Mouse (Mus musculus): ENCODE results near the gene Pde4dip. TPM values are rescaled to one million over a fixed set of nuclear protein-coding genes. Genes with fewer than 3 reads are reported as not detected.
A peak's percentile ranks its signal among the peaks of the same experiment; 100 is the strongest.

Gene Pde4dip
- polyA plus RNA-seq, 1 experiment = 54.7 TPM

DNA sequence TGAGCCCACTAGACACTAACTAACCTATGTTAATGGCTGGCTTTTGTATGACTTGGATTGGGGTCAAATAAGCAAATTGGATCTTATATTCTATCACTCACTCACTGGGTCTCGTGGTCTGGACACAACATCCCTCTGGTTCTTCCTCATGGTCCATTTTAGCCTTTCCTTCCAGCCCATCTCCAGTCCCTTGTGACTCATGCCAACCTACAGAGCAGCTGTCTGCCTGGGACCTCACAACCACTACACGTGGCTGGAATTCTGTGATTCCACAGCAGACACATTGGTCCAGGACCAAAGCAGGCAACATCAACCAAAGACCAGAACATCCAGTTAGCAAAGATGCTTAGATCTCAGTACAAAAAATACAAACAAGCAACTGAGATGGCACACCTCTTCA lies 36.7 kb upstream of the Pde4dip start:
- Histone ChIP-seq H3K4me1 (ENCODE audit: control insufficient read depth, insufficient read depth, insufficient read length, low read length) (no peaks in the 10 kb centered on the region), H3K4me3 (ENCODE audit: insufficient read depth, low read depth, low read length) (no peak overlapping the region), H3K27ac (replicated peaks; ENCODE audit: low read depth, low read length) (no peak overlapping the region)

DNA sequence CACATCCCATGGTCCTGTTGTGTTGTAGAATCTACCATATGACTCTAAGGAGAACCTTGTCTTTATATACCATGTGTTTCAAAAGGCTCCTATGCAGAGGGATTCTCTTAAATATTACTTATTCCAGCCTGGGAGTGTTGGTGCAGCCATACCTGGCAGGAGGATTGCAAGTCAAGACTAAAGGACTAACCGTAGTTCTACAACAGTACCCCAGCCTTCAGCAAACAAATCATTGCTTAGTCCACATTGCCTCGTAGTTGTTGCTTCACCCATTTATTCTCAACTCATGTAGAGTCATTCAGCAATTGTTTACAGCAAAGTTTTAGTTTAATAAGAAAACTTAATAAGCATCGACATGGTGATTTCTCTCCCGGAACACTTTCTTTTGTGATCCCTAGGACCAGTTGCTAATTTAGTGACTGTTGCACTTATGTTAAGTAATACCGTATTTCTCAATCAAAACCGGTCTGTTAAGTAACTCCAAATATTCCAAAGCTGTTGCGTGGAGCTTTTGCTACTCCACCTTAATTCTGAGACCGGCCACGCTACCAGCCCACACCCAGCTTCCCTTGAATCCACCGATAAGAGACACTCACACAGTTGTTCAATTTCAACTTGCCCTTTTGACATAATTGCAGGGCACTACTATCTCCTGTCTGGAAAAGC lies 30.5 kb upstream of the Pde4dip start:
- no peak overlapping the region; the same call in 1 of the 2 replicates for H3K27ac ChIP-seq (replicated peaks; ENCODE audit: low read depth, low read length)
- no peak overlapping the region for H3K4me3 ChIP-seq (ENCODE audit: insufficient read depth, low read depth, low read length)
- no peaks in the 10 kb centered on the region for H3K4me1 ChIP-seq (ENCODE audit: control insufficient read depth, insufficient read depth, insufficient read length, low read length)

DNA sequence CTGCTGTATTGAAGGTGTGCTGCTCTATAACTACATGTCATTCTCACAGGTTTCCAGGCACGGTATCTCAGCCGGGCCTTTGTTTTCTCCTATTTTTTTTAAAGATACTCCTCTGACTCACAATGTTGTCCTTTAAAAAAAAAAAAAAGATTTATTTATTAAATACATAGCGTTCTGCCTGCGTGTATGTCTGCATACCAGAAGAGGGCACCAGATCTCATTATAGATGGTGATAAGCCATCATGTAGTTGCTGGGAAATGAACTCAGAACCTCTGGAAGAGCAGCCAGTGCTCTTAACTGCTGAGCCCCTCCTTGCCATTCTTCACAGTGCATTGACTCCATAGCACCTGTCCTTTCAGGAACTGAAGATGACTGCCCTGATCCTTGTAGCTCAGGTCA lies 26.6 kb upstream of the Pde4dip start:
- H3K4me3 ChIP-seq (ENCODE audit: insufficient read depth, low read depth, low read length) = no peak overlapping the region
- H3K4me1 ChIP-seq (ENCODE audit: control insufficient read depth, insufficient read depth, insufficient read length, low read length) = no peaks in the 10 kb centered on the region

DNA sequence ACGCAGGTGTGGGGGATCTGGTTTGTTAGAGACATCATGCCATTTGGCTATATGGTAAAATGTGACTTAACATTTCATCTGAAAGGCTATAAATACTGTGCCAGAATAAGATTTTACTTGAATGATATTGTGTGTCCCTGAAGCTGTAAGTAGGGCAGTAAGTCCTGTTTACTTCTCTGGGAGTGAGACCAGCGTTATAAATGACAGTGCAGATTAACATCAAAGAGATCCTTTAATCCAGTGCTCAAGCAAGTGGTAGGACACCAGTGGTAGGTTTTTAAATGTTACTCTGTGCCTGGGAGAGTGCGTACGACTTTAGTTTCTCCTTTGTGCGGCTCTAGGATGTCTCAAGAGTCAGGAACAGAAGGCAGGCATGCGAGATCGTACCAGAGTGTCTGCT lies 22.6 kb upstream of the Pde4dip start:
- no peak overlapping the region for H3K4me3 ChIP-seq (ENCODE audit: insufficient read depth, low read depth, low read length)
- H3K4me1 ChIP-seq (ENCODE audit: control insufficient read depth, insufficient read depth, insufficient read length, low read length) = no peaks in the 10 kb centered on the region
- no peak overlapping the region for H3K27ac ChIP-seq (replicated peaks; ENCODE audit: low read depth, low read length)

More for the DNA sequence above, 26.6 kb upstream of the Pde4dip start:
- H3K27ac ChIP-seq (replicated peaks; ENCODE audit: low read depth, low read length) = no peak overlapping the region

DNA sequence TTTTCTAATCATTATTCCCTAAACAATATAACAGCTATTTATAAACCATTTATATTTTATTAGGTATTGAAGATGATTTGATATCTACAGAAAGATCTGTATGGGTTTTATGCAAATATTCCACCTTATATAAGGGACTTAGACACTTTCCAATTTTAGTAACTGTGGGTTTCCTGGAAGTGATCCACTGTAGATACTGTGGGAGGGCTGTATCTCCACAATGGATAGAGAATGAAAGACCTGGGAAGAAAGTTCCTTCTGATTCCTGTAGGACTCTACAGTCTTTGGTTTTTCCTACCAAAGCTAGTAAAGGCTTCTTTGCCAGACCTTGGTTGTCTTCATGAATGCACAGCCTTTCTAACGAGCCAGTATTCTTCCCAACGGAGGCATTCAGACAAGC lies 21.2 kb upstream of the Pde4dip start:
- no peak overlapping the region for H3K4me3 ChIP-seq (ENCODE audit: insufficient read depth, low read depth, low read length)

DNA sequence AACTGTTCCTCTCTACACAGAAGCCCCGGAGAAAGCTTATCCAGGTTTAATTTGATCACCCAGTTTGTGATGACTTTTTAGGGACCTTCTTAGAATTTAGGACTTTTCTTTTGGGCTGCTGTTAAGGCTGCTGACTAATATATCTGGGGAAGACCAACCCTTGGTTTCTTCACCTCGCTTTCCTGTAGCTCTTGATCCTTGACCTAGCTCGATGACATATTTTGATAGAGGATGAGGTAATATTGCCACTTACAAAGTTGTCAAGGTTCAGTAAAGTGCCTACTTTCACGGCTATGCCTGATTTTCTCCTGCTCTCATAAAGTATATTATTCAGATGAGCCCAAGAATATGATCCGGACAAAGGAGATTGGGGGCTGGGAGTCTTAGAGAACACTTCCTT lies 13.1 kb upstream of the Pde4dip start:
- Histone ChIP-seq H3K27ac (replicated peaks; ENCODE audit: low read depth, low read length) (peak overlapping the region; percentile 82), H3K4me1 (ENCODE audit: control insufficient read depth, insufficient read depth, insufficient read length, low read length) (peaks cover 11% of the 10 kb centered on the region), H3K4me3 (ENCODE audit: insufficient read depth, low read depth, low read length) (peak overlapping the region; percentile 96)

More for the DNA sequence above, 21.2 kb upstream of the Pde4dip start:
- Histone ChIP-seq H3K27ac (replicated peaks; ENCODE audit: low read depth, low read length) (no peak overlapping the region), H3K4me1 (ENCODE audit: control insufficient read depth, insufficient read depth, insufficient read length, low read length) (no peaks in the 10 kb centered on the region)

DNA sequence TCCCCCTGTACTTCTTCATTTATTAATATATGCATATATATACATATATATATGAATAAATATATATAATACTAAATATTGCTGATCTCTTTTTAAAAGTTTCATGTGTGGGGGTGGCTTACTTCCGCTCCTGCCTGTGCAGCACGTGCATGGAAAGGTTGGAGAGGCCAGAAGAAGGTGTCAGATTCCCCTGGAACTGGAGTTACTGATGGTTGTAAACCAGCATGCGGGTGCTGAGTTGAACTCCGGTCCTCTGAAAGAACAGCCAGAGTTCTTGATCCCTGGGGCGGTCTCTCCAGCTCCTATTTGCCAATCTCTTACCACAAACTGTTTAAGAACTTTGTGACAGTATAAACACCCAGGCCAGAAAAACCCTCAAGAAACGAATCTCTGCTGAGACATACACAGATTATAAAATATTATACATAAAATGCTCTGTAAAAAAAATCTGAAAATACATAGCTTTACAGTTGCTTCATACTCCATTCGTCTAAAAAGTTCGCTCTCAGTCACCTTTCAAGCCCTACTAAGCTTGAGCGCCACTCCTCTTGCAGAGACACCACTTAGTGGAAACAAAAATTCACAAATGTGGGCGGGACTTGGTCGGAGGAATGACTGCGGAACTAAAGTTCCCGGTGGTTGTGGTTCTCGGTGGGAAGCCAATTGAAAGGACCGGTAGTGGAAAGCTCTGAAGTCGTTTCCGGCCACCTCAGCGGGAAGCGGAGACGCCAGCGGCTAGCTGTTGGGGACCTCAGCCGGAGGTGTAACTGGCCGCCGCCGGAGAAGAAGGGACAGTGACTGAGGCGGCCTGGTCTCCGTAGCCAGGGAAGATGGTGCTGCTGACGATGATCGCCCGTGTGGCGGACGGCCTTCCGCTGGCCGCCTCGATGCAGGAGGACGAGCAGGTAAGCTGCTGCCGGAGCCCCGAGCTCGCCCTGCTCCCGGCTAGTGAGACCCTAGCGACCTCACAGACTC lies 12.3 kb upstream of the Pde4dip start, which contains the start of gene Sec22b:
TSS of gene Sec22b (plus strand) at position 675 of the 975 bp plus-strand sequence.
- H3K4me1 ChIP-seq (ENCODE audit: control insufficient read depth, insufficient read depth, insufficient read length, low read length) = peaks cover 11% of the 10 kb centered on the region
- peak within 1 kb of the TSS; percentile 96 for H3K4me3 ChIP-seq (ENCODE audit: insufficient read depth, low read depth, low read length)

DNA sequence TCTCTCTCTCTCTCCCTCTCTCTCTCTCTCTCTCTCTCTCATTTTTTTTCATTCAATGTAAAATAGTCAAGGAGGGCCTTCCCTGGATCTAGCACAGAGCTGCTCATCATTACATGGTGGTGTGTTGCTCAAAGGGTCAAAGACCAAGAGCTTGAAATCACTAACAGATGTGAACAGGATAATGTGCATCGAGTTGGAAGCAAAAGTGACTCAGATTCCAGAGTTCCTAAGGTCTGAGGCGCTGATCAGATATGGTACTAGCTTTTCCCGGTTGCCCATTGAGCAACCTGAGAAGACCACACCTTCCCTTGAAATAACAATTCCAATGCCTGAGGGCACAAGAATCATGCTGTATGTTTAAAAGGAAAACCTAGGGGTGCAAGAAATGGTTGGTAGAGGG lies 9.9 kb upstream of the Pde4dip start:
- peaks cover 9% of the 10 kb centered on the region for H3K4me1 ChIP-seq (ENCODE audit: control insufficient read depth, insufficient read depth, insufficient read length, low read length)
- no peak overlapping the region for H3K4me3 ChIP-seq (ENCODE audit: insufficient read depth, low read depth, low read length)
- H3K27ac ChIP-seq (replicated peaks; ENCODE audit: low read depth, low read length) = no peak overlapping the region

More for the DNA sequence above, 12.3 kb upstream of the Pde4dip start, which contains the start of gene Sec22b:
- H3K27ac ChIP-seq (replicated peaks; ENCODE audit: low read depth, low read length) = peak within 1 kb of the TSS; percentile 82

DNA sequence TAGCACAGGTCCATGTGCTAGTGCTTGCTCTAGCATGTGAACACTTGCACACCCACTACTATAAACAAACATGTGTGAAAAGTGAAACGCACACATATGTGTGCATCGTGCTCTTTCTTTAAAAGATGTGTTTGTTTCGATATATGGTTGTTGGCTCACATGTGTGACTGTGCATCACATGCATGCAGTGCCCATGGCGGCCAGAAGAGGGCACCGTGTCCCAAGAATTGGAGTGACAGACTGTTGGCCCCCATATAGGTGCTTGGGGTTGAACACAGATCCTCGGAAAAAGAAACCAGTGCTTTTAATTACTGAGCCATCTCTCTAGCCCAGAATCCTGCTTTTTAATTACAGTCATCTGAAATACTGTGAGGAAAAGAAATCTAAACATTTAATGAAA lies 6.2 kb upstream of the Pde4dip start:
- H3K27ac ChIP-seq (replicated peaks; ENCODE audit: low read depth, low read length) = no peak overlapping the region
- no peak overlapping the region for H3K4me3 ChIP-seq (ENCODE audit: insufficient read depth, low read depth, low read length)
- H3K4me1 ChIP-seq (ENCODE audit: control insufficient read depth, insufficient read depth, insufficient read length, low read length) = no peaks in the 10 kb centered on the region

DNA sequence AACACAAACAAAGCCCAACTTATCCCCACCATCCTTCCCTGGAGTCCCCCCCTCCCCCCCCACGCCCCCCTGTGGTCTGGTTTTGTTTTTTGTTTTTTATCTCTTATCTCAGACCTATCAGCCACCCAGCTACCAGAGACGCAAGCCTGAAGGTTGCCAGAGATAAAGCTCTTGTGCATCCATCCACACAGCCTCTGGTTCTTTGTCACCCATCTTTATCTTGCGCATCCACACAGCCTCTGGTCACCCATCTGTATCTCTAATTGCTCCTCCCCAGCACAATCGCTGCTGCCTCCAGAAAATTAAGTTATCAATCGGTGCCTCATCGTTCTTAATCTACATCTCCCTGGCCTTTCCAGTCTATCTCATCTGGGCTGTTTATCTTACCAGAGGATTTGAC lies 1.7 kb upstream of the Pde4dip start:
- Histone ChIP-seq H3K4me3 (ENCODE audit: insufficient read depth, low read depth, low read length) (no peak overlapping the region), H3K27ac (replicated peaks; ENCODE audit: low read depth, low read length) (no peak overlapping the region), H3K4me1 (ENCODE audit: control insufficient read depth, insufficient read depth, insufficient read length, low read length) (no peaks in the 10 kb centered on the region)

DNA sequence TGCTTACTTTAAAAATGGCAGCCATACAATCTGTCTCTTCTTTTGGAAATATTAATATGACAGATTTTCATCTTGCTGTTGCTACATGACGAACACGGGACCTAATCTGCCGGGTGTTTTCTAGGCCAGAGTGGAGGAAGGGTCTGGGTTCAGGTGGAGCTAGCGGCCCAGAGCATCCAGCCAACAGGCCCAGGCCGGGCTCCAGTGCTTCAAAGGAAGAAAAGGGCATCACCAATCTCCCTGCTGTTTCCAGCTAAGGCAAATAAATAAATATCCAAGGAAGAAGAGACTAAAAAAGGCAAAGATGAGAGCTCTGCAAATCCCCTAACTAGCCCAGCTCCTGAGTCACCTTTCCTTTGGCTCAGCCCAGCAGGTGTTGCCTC lies 731 bp downstream of the Pde4dip start:
- Histone ChIP-seq H3K4me3 (ENCODE audit: insufficient read depth, low read depth, low read length) (no peak overlapping the region), H3K27ac (replicated peaks; ENCODE audit: low read depth, low read length) (no peak overlapping the region), H3K4me1 (ENCODE audit: control insufficient read depth, insufficient read depth, insufficient read length, low read length) (no peaks in the 10 kb centered on the region)

DNA sequence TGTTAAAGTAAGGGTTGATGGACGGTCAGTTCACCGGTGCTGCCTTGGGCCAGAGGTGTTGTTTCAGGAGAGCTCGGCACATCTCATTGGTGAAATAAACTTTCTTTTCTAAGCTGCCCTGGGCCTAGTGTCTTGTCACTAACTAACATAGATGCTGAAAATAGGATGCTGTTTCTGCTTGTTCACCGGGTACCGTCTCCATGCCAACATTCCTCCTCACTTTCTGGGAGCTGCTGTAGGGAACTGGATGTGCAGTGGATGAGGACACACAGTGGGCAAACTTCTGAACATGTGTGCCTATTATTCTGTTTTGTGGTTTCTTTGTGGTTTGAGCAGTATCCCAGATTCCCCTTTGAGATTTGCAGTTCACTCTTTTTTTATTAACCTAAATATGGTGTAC lies 6.9 kb downstream of the Pde4dip start:
- H3K27ac ChIP-seq (replicated peaks; ENCODE audit: low read depth, low read length) = no peak overlapping the region
- no peak overlapping the region for H3K4me3 ChIP-seq (ENCODE audit: insufficient read depth, low read depth, low read length)
- H3K4me1 ChIP-seq (ENCODE audit: control insufficient read depth, insufficient read depth, insufficient read length, low read length) = no peaks in the 10 kb centered on the region

DNA sequence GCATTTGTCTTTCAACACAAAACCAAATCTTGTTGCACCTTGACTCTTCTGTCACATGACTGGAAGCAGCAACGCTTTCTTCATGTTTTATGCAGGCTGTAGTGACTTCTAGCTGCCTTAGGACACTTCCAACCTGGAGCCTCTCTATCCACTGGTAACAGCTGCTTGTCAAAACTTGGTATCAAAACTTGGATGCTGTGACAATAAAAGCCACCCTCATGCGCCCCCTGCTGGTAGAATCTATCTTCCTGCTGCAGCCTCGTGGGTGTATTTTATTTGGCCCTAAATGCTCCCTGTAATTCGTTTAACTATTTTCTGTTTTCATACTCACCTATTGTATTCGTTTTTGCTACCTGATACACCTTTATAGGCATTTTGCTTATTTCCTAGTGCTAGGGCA lies 9.3 kb downstream of the Pde4dip start:
- H3K27ac ChIP-seq (replicated peaks; ENCODE audit: low read depth, low read length) = no peak overlapping the region
- H3K4me3 ChIP-seq (ENCODE audit: insufficient read depth, low read depth, low read length) = no peak overlapping the region
- no peaks in the 10 kb centered on the region for H3K4me1 ChIP-seq (ENCODE audit: control insufficient read depth, insufficient read depth, insufficient read length, low read length)

DNA sequence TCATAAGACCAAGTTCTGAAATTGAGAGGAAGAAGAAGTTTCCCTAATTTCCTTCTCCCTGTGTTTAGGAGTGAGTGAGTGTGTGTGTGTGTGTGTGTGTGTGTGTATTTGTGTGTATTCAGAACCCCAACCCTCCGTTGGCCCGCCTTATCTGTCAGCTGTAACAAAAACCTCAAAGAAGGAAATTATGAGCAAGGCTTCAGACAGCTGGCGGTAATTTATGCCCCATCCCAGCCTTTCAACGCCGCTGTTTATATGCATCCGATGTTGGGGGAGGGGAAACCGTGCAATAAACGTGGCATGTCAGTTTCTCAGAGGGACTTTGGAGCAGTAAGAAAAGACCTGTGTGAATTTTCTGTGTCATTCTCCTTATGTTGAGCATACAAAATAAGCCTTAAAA lies 12.2 kb downstream of the Pde4dip start:
- no peak overlapping the region for H3K4me3 ChIP-seq (ENCODE audit: insufficient read depth, low read depth, low read length)
- H3K4me1 ChIP-seq (ENCODE audit: control insufficient read depth, insufficient read depth, insufficient read length, low read length) = no peaks in the 10 kb centered on the region
- no peak overlapping the region for H3K27ac ChIP-seq (replicated peaks; ENCODE audit: low read depth, low read length)

DNA sequence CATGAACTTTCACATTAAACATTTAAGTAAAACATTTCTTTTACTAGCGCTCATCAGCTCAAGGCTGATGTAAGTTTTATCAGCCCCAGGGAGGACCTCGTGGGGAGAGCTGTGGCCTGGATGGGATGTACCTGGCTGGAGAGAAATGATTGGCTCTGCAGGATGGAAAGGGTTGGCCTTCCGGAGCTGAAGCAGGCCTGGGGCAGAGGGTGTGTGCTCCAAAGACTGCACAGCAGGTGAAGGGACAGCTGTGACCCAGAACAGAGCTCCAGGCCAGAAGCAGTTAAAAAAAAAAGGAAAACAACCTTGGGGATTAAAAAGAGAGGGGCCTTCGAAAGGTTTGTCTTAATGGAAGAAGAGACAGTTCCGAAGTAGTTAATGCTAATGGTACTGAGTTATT lies 13.7 kb downstream of the Pde4dip start:
- Histone ChIP-seq H3K4me1 (ENCODE audit: control insufficient read depth, insufficient read depth, insufficient read length, low read length) (no peaks in the 10 kb centered on the region), H3K27ac (replicated peaks; ENCODE audit: low read depth, low read length) (no peak overlapping the region), H3K4me3 (ENCODE audit: insufficient read depth, low read depth, low read length) (no peak overlapping the region)

All from brown adipose tissue, adult 24 weeks (tissue).